Mouse (Mus musculus) bone marrow macrophage, adult 2 months (primary cell): ENCODE measurements around the gene Mea1.

ENCODE experiments used
- CTCF ChIP-seq: IDR thresholded peaks from 2 replicates; pipeline ENCODE4 v1.5.1; 2012; ENCODE audit warnings: low read depth, mild to moderate bottlenecking, low read length, moderate library complexity
- POLR2A ChIP-seq: IDR thresholded peaks from 2 replicates; pipeline ENCODE4 v1.6.1; 2012; ENCODE audit warnings: mild to moderate bottlenecking, low read depth, low read length, borderline replicate concordance

GRCm38 (mm10) chr17:46629685-46630441 is 48.7 kb upstream of the Mea1 start:
- TF ChIP-seq POLR2A = no peak
- no peak for TF ChIP-seq CTCF
